Mouse (Mus musculus) lung, embryonic 15.5 days (tissue): ENCODE measurements at regions not wholly inside any gene's neighbourhood (a gene's known extent, or its start where the extent isn't known, plus 50 kb on each side); places are given as distances from the start of the nearest gene placed in this dataset.

Source experiments
- ATAC-seq: fragments of 200-750 bp; cut with Nextera tagmentation; 2 replicates; pipeline ENCODE4 v1.8.0; 2017; ENCODE audit warnings: moderate number of reproducible peaks, borderline replicate concordance; ENCODE audit not compliant: low FRiP score, low TSS enrichment; ENCODE audit errors: extremely low read depth
- H3K27ac ChIP-seq: fragments of 300-500 bp; sonication (generic); 2 replicates; pipeline ENCODE4 v1.5.1; 2015; ENCODE audit warnings: moderate library complexity, mild to moderate bottlenecking, inconsistent platforms
- H3K27me3 ChIP-seq: fragments of 300-500 bp; sonication (generic); 2 replicates; pipeline ENCODE4 v1.6.1; 2015; ENCODE audit warnings: inconsistent platforms
- H3K36me3 ChIP-seq: fragments of 300-500 bp; sonication (generic); 2 replicates; pipeline ENCODE4 v1.6.1; 2015; ENCODE audit warnings: inconsistent platforms
- H3K4me1 ChIP-seq: fragments of 300-500 bp; sonication (generic); 2 replicates; pipeline ENCODE4 v1.6.1; 2015; ENCODE audit warnings: inconsistent platforms
- H3K4me2 ChIP-seq: fragments of 300-500 bp; sonication (generic); 2 replicates; pipeline ENCODE4 v1.6.1; 2015; ENCODE audit warnings: inconsistent platforms, mild to moderate bottlenecking, moderate library complexity
- H3K4me3 ChIP-seq: fragments of 300-500 bp; sonication (generic); 2 replicates; pipeline ENCODE4 v1.5.1; 2015; ENCODE audit warnings: mild to moderate bottlenecking, inconsistent platforms
- H3K9ac ChIP-seq: fragments of 300-500 bp; sonication (generic); 2 replicates; pipeline ENCODE4 v1.6.1; 2015; ENCODE audit warnings: inconsistent platforms
- H3K9me3 ChIP-seq: fragments of 300-500 bp; sonication (generic); 2 replicates; pipeline ENCODE4 v1.6.1; 2016; ENCODE audit warnings: inconsistent platforms
- WGBS: fragments of 180-500 bp; shearing (Covaris S2); methylation state at CpG from one replicate; pipeline ENCODE4 v1.1.7; 2015; 5-methylcytosine and 5-hydroxymethylcytosine counted together

DNA sequence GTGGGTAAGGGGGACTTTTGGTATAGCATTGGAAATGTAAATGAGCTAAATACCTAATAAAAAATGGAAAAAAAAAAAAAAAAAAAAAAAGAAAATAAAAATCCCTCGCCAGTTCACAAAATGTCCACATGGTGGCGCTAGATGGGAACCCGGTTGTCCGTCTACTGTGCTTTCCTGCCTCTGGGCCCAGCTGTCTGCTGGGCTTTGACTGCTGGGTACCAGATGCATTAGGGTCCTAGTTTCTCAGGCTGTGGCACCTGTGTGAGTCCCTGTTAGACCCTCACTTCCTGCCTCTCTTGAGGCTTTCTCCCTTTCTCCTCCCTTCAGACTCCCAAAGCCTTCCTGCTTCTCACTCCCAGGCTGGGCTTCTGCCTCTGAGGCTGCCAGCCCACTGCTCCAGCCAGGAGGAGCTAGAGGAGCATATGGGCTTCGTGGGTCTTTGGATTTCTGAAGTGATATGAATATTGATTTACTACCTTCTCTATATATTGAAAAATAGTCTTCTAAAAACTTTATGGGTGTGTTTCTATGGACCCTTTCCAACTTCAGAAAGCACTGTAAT, 145.7 kb upstream of the Syt6 start:
- no peak overlapping the region for H3K9ac ChIP-seq
- WGBS, result 7% methylated on average over 4 of the region's 5 CpGs
- H3K27ac ChIP-seq, result peak overlapping the region; percentile 71
- H3K36me3 ChIP-seq, result no peaks in the 10 kb centered on the region
- no peak overlapping the region for H3K4me2 ChIP-seq
- no peak overlapping the region for H3K4me3 ChIP-seq
- H3K9me3 ChIP-seq, result no peaks in the 10 kb centered on the region
- H3K4me1 ChIP-seq, result peaks cover 3% of the 10 kb centered on the region
- no peaks in the 10 kb centered on the region for H3K27me3 ChIP-seq
- ATAC-seq, result no peak

- Histone ChIP-seq H3K4me3 (no peak overlapping the region), H3K9me3 (no peaks in the 10 kb centered on the region), H3K36me3 (no peaks in the 10 kb centered on the region), H3K27ac (0 out of 2 replicates have a peak overlapping the region, but pooled peaks have one; percentile 9), H3K9ac (no peak overlapping the region), H3K4me2 (no peak overlapping the region), H3K27me3 (no peaks in the 10 kb centered on the region), H3K4me1 (peaks cover 3% of the 10 kb centered on the region)
- 37% methylated on average over 4 of the region's 4 CpGs for WGBS
- ATAC-seq, result no peak
These were observed 144.9 kb upstream of the Syt6 start for GRCm38 (mm10) chr3:103430131-103430530.

DNA sequence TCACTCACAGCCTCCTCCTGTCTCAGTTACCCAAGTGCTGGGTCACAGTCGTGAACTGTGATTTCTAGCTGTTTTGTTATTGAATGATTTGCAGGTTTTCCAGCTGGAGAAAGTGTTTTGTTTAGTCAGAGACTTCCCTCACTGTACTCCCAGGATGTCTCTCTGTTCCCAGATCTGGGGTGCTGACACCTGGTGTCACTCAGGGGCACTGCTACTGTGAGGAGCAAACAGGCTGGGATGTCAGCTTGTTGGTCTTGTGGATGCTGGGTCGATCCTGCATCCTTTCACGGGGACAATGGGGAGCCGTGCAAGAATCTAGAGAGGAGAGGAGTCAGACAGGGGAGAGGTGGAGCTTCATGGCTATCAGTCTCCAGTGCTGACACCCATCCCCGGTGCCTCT, 142.8 kb upstream of the Syt6 start:
- no peak overlapping the region for H3K9ac ChIP-seq
- no peaks in the 10 kb centered on the region for H3K9me3 ChIP-seq
- no peak overlapping the region for H3K27ac ChIP-seq
- H3K4me3 ChIP-seq, result no peak overlapping the region
- H3K4me2 ChIP-seq, result no peak overlapping the region
- H3K4me1 ChIP-seq, result peaks cover 3% of the 10 kb centered on the region
- no peaks in the 10 kb centered on the region for H3K36me3 ChIP-seq
- no peak for ATAC-seq
- WGBS, result 34% methylated on average over 5 of the region's 5 CpGs
- no peaks in the 10 kb centered on the region for H3K27me3 ChIP-seq

DNA sequence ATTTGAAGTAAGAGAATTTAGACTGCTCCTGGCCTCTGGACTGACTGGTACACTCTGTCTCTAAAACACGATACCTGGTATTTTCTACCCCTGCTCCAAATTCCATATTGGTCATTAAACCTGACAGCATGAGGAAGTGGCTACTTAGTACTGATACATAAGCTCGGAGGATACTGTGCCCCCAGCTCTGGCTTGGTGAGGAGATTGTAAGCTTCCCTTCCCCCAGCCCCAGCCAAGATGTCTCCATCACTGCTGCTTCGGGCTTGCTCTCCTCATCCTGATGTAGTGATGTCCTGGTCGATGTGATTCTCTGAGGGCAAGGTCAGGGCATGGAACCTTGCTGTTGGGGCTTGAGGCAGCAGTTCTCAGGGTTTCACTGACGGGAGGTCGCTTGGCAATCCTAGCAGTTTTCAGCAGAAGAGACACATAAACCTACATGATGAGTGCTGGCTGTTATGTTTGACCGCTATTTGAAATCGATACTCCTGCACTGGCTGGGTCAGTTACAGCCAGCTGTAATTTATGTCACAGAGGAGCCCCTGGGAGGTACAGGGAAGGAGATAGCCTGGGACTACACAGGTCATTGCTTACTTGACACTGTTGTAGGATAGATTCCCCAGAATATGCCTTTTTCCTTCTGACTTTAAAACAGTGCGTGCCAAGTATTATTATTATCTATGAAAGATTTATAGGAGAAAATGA, 138.0 kb upstream of the Syt6 start:
- H3K9ac ChIP-seq, result no peak overlapping the region
- ATAC-seq, result no peak

DNA sequence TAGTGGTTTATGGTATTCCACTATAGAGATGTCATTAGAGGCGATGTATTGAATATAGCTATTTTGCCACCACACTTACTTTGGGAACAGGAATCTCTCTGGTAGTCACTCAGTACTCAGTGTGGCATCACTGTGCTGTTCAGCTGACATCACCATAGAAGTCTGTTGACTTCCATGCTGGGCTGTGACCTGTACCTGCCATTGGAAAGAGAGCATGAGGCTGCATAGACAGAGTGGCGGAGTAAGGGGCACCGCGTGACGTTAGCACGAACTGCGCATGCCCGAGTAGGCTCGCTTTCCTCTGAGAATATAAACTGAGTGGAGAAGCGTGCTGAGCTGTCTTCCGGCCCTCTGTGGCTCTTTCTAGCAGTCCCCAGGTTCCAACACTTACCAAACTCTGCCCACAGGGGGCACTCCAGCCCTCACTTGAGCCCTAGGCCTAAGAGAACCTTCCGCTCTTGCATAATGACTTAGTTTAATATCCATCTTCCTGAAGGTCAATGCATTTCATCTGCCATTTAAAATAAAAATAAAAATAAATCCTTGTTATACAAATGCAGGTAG, 136.2 kb upstream of the Syt6 start:
- Histone ChIP-seq H3K4me2 (no peak overlapping the region), H3K9me3 (no peaks in the 10 kb centered on the region), H3K4me3 (no peak overlapping the region), H3K27ac (no peak overlapping the region), H3K4me1 (no peaks in the 10 kb centered on the region), H3K9ac (no peak overlapping the region), H3K27me3 (no peaks in the 10 kb centered on the region), H3K36me3 (no peaks in the 10 kb centered on the region)
- 49% methylated on average over 12 of the region's 12 CpGs for WGBS
- no peak for ATAC-seq

More for the DNA sequence above, 138.0 kb upstream of the Syt6 start:
- H3K9me3 ChIP-seq, result no peaks in the 10 kb centered on the region
- H3K36me3 ChIP-seq, result no peaks in the 10 kb centered on the region
- H3K4me3 ChIP-seq, result no peak overlapping the region
- H3K27me3 ChIP-seq, result no peaks in the 10 kb centered on the region
- no peaks in the 10 kb centered on the region for H3K4me1 ChIP-seq
- 62% methylated on average over 9 of the region's 9 CpGs for WGBS
- H3K27ac ChIP-seq, result no peak overlapping the region
- no peak overlapping the region for H3K4me2 ChIP-seq

DNA sequence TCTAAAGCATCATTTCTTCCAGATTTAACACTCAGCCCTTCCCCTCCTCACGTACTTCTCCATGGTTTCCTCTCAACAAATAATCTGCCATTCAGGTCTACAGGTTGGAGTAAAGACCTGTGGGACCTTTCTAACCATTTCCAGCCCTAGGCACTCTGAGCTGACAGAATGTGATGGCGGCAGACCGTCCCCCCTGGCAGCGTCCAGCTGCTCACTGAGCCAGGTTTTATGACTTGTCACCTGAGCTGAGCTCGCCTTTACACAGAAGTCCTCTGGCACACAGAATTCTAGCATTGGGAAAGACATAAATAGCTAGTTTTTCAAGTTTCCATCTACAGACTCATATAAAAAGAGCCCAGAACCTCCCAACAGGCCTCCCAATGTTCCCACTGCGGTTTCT, 131.8 kb upstream of the Syt6 start:
- H3K36me3 ChIP-seq, result no peaks in the 10 kb centered on the region
- no peak overlapping the region for H3K4me3 ChIP-seq
- H3K9ac ChIP-seq, result no peak overlapping the region
- WGBS, result 74% methylated on average over 6 of the region's 6 CpGs
- H3K27me3 ChIP-seq, result no peaks in the 10 kb centered on the region
- no peaks in the 10 kb centered on the region for H3K9me3 ChIP-seq
- no peaks in the 10 kb centered on the region for H3K4me1 ChIP-seq
- no peak overlapping the region for H3K4me2 ChIP-seq
- no peak overlapping the region for H3K27ac ChIP-seq
- ATAC-seq, result no peak

DNA sequence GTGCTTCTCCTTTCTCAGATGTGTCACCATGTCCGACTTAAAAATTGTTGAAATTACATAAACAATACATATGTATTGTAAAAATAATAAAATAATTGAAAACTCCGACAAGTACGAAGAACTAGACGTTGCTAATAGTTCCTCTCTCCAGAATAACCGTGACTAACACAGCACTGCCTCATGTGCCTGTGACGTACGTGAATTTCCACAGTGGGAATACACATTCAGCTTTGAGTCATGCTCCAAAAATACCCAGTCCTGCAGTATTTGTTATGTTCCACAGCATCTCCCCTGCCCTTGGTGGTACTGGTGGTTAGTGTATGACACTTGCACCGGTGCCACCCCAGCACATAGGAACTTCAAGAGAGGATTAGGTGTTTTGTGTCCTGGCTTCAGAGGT, 129.2 kb upstream of the Syt6 start:
- H3K4me2 ChIP-seq, result no peak overlapping the region
- 87% methylated on average over 8 of the region's 8 CpGs for WGBS
- no peak overlapping the region for H3K27ac ChIP-seq
- H3K9ac ChIP-seq, result no peak overlapping the region
- H3K9me3 ChIP-seq, result no peaks in the 10 kb centered on the region
- H3K4me1 ChIP-seq, result no peaks in the 10 kb centered on the region
- ATAC-seq, result no peak
- H3K27me3 ChIP-seq, result no peaks in the 10 kb centered on the region
- no peaks in the 10 kb centered on the region for H3K36me3 ChIP-seq
- no peak overlapping the region for H3K4me3 ChIP-seq

- no peak overlapping the region for H3K4me2 ChIP-seq
- H3K36me3 ChIP-seq, result no peaks in the 10 kb centered on the region
- H3K27me3 ChIP-seq, result no peaks in the 10 kb centered on the region
- no peak overlapping the region for H3K27ac ChIP-seq
- H3K4me1 ChIP-seq, result peaks cover 3% of the 10 kb centered on the region; the same call in 1 of the 2 replicates
- H3K4me3 ChIP-seq, result no peak overlapping the region
- WGBS, result 63% methylated on average over 7 of the region's 7 CpGs
- no peaks in the 10 kb centered on the region for H3K9me3 ChIP-seq
- no peak overlapping the region for H3K9ac ChIP-seq
- no peak for ATAC-seq
These were observed 125.2 kb upstream of the Syt6 start for GRCm38 (mm10) chr3:103449851-103450250.

- H3K36me3 ChIP-seq, result no peaks in the 10 kb centered on the region
- H3K4me2 ChIP-seq, result no peak overlapping the region
- no peak overlapping the region for H3K9ac ChIP-seq
- H3K9me3 ChIP-seq, result no peaks in the 10 kb centered on the region
- H3K27me3 ChIP-seq, result no peaks in the 10 kb centered on the region
- WGBS, result 48% methylated on average over 3 of the region's 3 CpGs
- no peak overlapping the region for H3K4me3 ChIP-seq
- no peak overlapping the region for H3K27ac ChIP-seq
- peaks cover 3% of the 10 kb centered on the region; the same call in 1 of the 2 replicates for H3K4me1 ChIP-seq
- no peak for ATAC-seq
These were observed 123.1 kb upstream of the Syt6 start for GRCm38 (mm10) chr3:103451971-103452370.

DNA sequence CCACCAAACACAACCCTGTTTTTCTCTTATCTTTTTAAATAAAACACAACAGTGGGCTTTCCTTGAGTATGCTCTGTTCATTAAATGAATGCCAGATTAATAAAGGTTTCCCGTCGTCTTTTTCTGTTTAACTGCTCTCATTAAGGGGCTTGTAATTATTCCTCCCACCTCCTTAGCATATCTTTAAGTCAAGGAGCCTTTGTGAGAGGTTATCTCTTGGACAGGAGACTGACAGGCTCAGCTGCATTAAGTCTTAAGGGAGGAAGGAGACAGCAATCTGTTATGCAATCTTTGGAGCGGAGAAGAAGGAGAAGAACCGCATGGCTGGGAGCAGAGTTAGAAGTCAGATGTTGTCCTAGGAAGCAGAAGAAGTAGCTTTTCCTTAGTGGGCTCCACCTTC, 111.3 kb upstream of the Syt6 start:
- H3K36me3 ChIP-seq, result no peaks in the 10 kb centered on the region
- H3K27me3 ChIP-seq, result no peaks in the 10 kb centered on the region
- H3K4me1 ChIP-seq, result peaks cover 38% of the 10 kb centered on the region
- no peak overlapping the region for H3K4me3 ChIP-seq
- H3K9ac ChIP-seq, result no peak overlapping the region
- peak overlapping the region; percentile 45; the same call in 1 of the 2 replicates for H3K27ac ChIP-seq
- ATAC-seq, result no peak
- H3K9me3 ChIP-seq, result no peaks in the 10 kb centered on the region
- no peak overlapping the region for H3K4me2 ChIP-seq
- 40% methylated on average over 4 of the region's 4 CpGs for WGBS

- H3K4me1 ChIP-seq, result peaks cover 38% of the 10 kb centered on the region
- H3K36me3 ChIP-seq, result no peaks in the 10 kb centered on the region
- H3K9ac ChIP-seq, result no peak overlapping the region
- H3K27me3 ChIP-seq, result no peaks in the 10 kb centered on the region
- ATAC-seq, result no peak
- 27% methylated on average over 5 of the region's 5 CpGs for WGBS
- H3K4me3 ChIP-seq, result no peak overlapping the region
- no peaks in the 10 kb centered on the region for H3K9me3 ChIP-seq
- H3K27ac ChIP-seq, result peak overlapping the region; percentile 45; the same call in 1 of the 2 replicates
- H3K4me2 ChIP-seq, result no peak overlapping the region
These were observed 110.8 kb upstream of the Syt6 start for GRCm38 (mm10) chr3:103464181-103464580.

DNA sequence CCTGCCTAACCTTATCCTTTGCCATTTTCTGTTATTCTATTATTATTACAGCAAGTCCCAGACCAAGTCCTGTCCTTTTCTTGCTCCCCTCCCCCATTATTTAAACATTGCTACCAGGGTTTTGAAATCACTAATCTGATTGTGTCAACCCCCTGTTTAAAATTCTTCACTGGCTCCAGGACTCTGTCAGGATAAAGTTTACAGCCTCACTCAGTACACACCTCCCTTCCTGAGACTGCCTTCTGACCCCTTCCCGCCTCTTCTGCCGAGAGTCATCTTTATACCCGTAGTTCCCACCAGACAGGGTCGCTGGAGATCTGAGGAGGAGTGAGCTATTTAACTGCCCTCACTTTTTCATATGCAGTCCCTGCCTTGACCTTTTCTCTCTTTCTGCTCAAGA, 110.3 kb upstream of the Syt6 start:
- ATAC-seq, result peak; percentile 57; the same call in 1 of the 2 replicates
- Histone ChIP-seq H3K27me3 (no peaks in the 10 kb centered on the region), H3K4me3 (no peak overlapping the region), H3K9me3 (no peaks in the 10 kb centered on the region), H3K9ac (no peak overlapping the region), H3K36me3 (no peaks in the 10 kb centered on the region), H3K4me1 (peaks cover 38% of the 10 kb centered on the region), H3K4me2 (no peak overlapping the region), H3K27ac (peak overlapping the region; percentile 45; the same call in 1 of the 2 replicates)
- WGBS, result 23% methylated on average over 4 of the region's 4 CpGs
